Mouse (Mus musculus) myocyte (in vitro differentiated cells): ENCODE results near the gene Cyp26a1.

ENCODE experiments used
- CEBPB ChIP-seq: IDR thresholded peaks from 2 replicates; pipeline ENCODE4 v1.6.1; 2011; ENCODE audit warnings: mild to moderate bottlenecking, moderate library complexity; ENCODE audit not compliant: poor library complexity, insufficient read depth, severe bottlenecking
- E2F4 ChIP-seq: IDR thresholded peaks from one replicate; pipeline ENCODE4 v1.6.1; 2011; ENCODE audit warnings: mild to moderate bottlenecking, control low read depth, moderate library complexity; ENCODE audit not compliant: insufficient read depth
- MAX ChIP-seq: IDR thresholded peaks from one replicate; pipeline ENCODE4 v1.6.1; 2011; ENCODE audit warnings: low read depth, mild to moderate bottlenecking, control low read depth
- MYOD1 ChIP-seq, 3 experiments: IDR thresholded peaks; one replicate each; pipeline ENCODE4 v1.6.1; 2011; ENCODE audit warnings: control low read depth in 2 of 3, low read depth in 2 of 3, mild to moderate bottlenecking in 2 of 3, moderate library complexity in 1 of 3; ENCODE audit not compliant: insufficient read length in 2 of 3, control insufficient read depth in 1 of 3
- MYOG ChIP-seq, 3 experiments: IDR thresholded peaks; one replicate each; pipeline ENCODE4 v1.6.1; 2011; ENCODE audit warnings: control low read depth in 2 of 3, low read depth in 2 of 3, mild to moderate bottlenecking in 2 of 3; ENCODE audit not compliant: insufficient read length in 2 of 3, control insufficient read depth in 1 of 3, insufficient read depth in 1 of 3
- POLR2A ChIP-seq: IDR thresholded peaks from one replicate; pipeline ENCODE4 v1.6.1; 2011; ENCODE audit warnings: low read depth, mild to moderate bottlenecking, control low read depth, moderate library complexity; ENCODE audit not compliant: insufficient read length
- POLR2AphosphoS2 ChIP-seq: IDR thresholded peaks from one replicate; pipeline ENCODE4 v1.6.1; 2011; ENCODE audit warnings: low read depth, control low read depth; ENCODE audit not compliant: insufficient read length
- REST ChIP-seq: IDR thresholded peaks from one replicate; pipeline ENCODE4 v1.6.1; 2011; ENCODE audit warnings: mild to moderate bottlenecking, control low read depth, moderate library complexity; ENCODE audit not compliant: insufficient read depth, insufficient read length
- SRF ChIP-seq: IDR thresholded peaks from one replicate; pipeline ENCODE4 v1.6.1; 2011; ENCODE audit warnings: low read depth; ENCODE audit not compliant: control insufficient read depth, insufficient read length
- TCF12 ChIP-seq: IDR thresholded peaks from one replicate; pipeline ENCODE4 v1.6.1; 2011; ENCODE audit warnings: mild to moderate bottlenecking, control low read depth; ENCODE audit not compliant: poor library complexity, insufficient read depth, severe bottlenecking
- USF1 ChIP-seq: IDR thresholded peaks from one replicate; pipeline ENCODE4 v1.6.1; 2011; ENCODE audit warnings: low read depth, mild to moderate bottlenecking, control low read depth, moderate library complexity

- TF ChIP-seq USF1 (no peak), POLR2A (no peak), CEBPB (no peak), MYOG (IDR thresholded peaks at IDR 0.05; ENCODE audit: control insufficient read depth in 1 of 3, insufficient read depth in 1 of 3, insufficient read length in 2 of 3, low read depth in 2 of 3) (no peak), MAX (no peak), MYOD1 (IDR thresholded peaks at IDR 0.05; ENCODE audit: control insufficient read depth in 1 of 3, insufficient read length in 2 of 3, low read depth in 2 of 3) (no peak), E2F4 (no peak), TCF12 (no peak), REST (no peak), POLR2AphosphoS2 (no peak), SRF (no peak)
These were observed 17.1 kb downstream of the Cyp26a1 start for GRCm38 (mm10) chr19:37714681-37715080.
